Mouse (Mus musculus) forelimb bud, embryonic 11.5 days (tissue): ENCODE measurements around the gene Ing4.

Source experiments
- DNase-seq: peaks from one replicate; pipeline ENCODE4 v3.0.0-alpha.2; 2012; ENCODE audit warnings: low read depth, low spot score

Gene Ing4

DNA sequence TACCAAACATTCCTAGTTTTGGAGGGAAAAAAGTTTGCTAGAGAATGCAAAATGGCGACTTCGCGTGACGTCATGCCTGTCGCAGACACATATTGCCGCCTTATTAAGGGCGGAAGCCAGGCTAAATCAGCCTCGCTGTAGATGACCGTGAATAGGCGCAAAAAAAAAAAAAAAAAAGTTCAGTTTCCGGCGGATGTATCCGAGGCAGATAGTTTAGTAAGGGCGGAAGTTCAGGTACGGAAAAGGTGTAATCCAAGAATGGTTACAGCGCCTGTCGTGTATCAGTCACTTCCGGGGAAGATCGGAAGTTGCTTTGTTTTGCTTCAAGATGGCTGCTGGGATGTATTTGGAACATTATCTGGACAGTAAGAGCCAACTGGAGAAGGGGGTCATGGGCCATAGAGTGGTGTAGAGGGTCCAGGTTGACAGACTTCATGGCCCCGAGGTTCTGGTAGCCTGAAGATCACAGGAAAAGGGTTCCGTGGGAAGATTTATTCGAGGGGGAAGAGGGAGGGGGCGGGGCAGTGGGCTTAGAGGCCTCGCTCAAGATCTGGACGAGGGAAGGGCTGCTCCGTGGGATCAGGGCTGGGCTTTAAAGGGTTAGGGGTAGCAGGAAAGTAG is at the start of gene Ing4:
Gene Ing4 (plus strand): TSS at position 228 of the 621 bp plus-strand sequence.
- DNase-seq: peak; percentile 99

DNA sequence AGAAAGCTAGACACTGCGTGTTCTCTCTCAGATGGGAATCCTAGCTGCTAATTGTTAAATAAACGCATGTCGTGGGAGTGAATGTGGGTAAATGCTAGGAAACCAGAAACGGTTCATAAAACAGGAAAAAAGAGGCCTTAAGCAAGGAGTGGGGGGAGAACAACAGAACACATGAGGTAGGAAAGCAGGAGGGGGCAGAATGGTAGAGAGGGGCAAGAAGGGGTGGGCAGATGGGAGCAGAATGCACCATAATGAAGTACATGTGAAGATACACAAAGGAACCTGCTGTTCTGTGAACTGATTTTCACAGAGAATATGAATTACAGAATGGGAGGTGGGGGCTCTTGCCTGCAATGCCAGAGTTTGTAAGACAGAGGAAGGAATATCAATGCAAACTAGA is 47.3 kb upstream of the Ing4 start:
- no peak for DNase-seq

DNA sequence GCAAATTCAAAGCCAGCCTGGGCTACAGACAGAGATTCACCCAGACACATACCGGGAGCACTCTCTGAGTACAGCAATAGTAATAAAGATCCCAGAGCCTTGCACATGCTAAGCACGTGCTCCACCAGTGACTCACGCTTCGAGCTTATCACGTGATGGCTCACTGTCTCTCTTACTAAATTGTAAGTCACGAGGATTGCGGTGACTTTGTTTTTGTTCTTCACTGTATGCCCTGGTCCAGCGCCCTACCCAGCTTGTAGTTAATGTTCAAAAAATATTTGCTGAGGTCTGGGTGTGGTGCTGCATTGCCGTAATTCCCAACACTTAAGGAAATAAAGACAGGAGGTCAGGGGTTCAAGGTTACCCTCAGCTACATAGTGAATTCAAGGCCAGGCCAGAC is 46.2 kb upstream of the Ing4 start:
- DNase-seq: no peak

DNA sequence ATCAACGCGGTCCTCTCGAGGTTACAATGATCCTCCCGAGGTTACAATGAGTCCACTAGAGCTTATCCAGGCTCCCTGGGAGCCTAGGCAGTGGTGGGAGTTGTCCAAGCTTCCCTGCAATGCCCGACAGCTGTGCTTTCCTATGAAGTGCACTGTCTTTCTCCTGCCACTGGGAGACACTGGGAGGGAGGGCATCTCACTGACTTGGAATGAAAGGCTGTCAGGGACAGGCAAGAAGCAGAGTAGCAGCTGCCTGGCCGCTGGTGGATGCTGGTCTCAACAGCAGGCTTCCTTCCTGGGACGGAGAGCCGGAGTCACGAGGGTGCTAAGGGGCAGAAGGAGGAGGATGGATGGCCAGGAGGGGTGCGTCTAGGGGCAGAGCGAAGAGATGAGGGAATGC is 45.7 kb upstream of the Ing4 start:
- DNase-seq: no peak

DNA sequence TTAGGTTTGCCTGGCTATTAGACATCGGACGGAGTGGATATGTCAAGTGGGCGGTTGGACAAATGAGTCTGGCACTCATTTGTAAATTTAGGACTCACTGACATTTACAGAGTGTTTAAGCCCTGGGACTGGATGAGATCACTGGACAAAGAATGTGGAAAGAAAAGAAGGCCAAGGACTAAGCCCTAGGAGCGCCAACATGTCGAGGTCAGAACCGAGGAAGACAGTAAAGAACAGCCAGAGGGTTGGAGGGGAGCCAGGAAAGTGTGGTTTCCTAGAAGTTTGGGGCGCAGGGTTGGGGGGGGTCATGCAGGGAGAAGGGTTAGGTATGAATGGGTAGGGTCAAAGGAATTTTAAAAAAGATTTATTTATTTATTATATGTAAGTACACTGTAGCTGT is 44.3 kb upstream of the Ing4 start:
- no peak for DNase-seq

DNA sequence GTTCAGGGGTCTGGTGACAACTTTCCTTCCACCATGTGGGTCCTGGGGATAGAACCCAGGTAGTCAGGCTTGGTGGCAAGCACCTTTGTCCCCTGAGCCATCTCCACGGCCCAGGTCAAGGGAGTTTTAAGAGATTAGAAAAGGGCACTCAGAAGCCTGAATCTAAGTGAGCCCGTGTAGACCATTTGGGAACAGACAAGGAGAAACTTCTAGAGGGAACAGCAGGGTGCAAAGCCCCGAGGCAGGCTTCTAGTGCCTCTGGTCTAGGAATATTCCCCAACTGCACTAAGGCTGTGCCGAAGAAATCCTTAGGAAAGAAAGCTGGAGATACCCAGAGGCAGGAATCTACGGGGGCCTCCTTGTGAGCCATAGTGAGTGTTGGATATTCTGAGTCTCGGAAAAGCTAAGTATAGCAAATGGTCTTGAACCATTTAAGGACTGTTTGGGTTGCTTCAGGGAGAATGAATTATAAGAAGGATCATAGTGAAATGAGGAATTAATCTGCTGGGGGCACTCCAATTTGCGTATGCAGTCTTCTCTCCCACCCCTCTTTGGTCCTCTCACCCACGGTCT is 43.6 kb upstream of the Ing4 start:
- DNase-seq: no peak

DNA sequence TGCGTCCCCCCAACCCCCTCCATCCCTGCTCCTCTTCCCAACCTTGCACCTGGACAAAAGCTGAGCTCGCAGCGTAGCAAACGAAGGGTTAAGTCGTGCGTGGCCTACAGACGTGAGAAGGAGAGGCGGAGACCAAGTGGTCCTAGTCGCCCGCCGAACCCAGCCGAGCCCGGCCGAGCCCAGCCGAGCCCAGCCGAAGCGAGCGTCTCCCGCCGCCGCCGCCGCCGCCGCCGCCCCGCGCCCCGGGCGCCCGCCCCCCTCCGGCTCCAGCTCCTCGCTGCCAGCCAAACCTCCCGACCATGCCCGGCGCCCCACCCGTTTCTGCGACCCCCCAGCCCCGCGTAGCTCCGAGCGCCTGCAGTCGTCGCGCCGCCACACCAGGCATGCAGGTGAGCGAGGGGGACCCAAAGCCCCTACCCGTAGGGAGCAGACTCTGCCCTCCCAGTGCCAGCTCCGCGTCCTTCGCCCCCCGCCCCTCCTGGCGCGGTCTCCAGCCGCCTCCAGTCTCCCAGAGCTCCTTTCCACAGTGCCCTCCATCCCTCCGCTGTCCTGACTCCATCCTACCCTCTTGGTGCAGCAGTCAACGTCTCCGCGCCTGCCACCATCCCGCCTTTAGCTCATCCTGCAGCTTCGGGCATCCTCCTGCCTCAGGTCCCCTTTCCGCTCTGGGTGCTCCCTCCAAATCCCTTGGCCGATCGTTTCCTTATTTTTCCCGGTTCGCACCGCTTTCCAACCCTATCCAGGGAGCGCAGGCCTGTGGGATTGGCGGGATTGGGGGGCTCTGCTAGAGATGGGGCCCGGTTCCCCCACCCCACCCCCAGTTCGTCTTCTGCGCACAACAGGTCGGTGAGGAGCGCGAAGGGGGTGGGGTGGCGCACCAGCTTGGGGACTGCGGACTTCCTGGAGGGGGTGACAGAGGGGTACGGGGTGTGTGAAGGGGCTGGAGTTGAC is 42.7 kb upstream of the Ing4 start, which contains the start of gene Pianp:
Gene Pianp (plus strand): TSS at position 144 of the 951 bp plus-strand sequence.
- peak; percentile 52 for DNase-seq

DNA sequence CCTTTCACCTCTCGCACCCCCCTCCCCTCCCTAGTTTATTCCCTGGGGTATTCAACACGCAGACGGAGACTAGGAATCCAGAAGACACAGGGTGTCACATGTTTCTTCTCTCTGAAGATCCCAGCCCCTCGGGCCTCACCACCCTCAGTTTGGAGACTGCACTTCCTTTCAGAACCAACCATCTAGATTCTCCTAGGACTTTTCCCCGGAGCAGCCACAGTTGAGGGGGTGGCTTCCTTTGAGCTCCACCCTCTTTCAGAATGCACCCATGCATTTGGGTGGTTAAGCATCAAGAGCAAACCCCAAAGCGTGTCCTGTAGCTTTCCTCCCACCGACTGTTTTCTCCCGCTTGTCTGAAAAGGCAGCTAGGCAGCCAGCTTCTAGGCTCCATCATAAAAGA is 41.5 kb upstream of the Ing4 start:
- no peak for DNase-seq

DNA sequence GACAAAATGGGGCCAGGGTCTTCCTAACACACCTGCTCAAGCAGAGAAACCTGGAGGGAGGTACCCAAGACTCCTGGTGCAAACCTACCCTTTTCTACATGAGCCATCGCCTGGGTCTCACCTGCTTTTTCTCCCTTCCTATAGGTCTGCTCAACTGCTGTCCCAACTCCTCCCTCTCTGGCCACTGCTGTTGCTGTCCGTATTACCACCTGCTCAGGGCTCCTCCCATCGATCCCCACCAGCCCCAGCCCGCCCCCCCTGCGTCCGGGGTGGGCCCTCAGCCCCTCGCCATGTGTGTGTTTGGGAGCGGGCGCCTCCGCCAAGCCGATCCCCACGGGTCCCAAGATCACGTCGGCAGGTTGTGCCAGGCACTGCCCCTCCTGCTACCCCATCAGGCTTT is 40.5 kb upstream of the Ing4 start:
- no peak for DNase-seq

DNA sequence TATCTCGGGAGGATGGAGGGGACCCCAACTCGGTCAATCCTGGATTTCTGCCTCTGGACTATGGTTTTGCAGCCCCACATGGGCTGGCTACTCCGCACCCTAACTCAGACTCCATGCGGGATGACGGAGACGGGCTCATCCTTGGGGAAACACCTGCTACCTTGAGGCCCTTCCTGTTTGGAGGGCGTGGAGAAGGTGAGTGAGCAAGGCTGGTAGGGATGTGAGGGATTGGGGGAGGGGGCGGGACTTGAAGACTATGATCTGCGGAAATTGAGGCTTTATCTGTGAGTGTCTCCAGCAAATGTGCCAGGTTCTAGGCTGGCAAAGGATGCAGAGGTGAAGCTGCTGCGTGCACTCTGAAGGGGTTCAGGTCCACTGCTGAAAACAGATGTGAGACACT is 40.0 kb upstream of the Ing4 start:
- DNase-seq: no peak

DNA sequence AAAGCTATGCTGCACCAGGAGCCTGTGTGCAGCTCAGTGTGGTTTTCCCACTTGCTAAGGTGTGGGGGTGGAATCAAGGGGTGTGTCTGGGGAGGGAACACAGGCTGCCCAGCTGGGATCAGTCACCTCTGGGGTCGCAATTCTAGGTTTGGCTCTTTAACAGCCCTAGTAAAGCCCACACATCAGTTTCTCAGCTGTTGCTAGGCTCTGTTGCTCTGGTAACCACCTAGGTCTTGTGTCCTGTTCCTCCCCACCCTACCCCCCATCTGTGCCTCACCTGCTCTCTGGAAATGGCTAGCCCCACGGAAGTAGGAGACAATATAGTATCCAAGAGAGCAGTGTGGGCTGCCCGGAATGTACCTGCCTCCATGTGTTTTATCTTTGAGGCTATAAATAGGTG is 35.9 kb upstream of the Ing4 start:
- no peak for DNase-seq

DNA sequence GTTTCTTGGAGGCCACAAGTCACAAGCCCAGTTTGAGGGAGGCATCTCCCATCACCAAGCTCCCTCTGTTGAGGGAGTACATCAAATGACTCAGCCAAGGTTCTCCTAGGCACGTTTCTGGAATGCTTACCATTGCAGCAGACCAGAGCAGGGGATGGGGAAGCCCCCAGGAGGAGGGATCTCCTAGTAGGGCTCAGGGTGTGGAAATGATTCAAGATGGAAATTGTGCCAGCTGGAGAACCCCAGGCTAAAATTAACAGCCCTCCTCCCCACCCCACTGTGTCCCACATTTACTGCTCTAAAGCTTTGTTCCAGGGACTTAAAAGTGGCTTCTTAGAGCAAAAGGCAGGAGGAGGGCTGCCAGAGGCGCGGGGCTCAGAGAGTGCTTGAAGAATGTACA is 34.5 kb upstream of the Ing4 start:
- DNase-seq: no peak

DNA sequence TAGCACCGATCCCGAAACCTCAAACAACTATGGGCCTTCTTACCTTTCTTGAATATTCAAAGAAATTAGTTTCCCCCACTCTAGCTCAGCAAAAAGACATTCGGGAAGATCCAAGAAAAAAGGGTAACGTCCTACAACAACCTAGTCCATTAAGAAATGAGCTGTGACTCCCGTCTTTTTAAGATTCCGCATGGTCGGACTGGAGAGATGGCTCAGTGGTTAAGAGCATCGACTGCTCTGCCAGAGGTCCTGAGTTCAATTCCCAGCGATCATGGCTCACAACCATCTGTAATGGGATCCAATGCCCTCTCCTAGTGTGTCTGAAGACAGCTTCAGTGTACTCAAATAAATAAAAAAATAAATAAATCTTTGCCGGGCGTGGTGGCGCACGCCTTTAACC is 31.5 kb upstream of the Ing4 start:
- DNase-seq: no peak

DNA sequence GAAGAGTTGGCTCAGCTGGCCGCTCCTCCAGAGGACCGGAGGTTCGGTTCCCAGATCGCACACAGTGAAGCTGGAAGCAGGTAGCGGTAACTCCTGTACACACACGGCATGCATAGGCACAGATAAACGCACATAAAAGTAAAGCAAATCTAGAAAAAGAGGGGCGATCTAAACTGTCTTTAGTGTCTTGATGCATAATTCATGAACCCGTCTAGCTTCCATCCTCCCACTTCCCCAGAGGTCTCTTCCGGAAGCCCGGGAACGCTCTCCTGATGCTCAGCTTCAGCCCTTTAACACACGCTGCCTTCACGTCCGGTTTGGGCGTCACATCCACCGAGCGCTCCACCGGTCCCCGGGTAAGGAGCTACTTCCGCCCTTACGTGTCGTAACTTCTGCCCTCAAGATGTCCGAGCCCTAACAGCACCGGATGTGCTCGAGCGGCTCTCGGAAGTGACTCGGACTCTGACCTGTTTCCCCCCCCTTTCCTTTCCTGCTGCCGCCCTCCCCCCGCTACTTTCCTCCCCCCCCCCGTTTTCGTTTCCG is 30.9 kb upstream of the Ing4 start:
- peak; percentile 98 for DNase-seq

DNA sequence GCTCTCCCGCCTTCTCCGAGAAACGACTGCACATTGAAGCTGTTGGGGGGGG is 30.6 kb upstream of the Ing4 start, which contains the start of gene Zfp384:
Gene Zfp384 (plus strand): TSS at position 17 of the 52 bp plus-strand sequence.
- no peak for DNase-seq

DNA sequence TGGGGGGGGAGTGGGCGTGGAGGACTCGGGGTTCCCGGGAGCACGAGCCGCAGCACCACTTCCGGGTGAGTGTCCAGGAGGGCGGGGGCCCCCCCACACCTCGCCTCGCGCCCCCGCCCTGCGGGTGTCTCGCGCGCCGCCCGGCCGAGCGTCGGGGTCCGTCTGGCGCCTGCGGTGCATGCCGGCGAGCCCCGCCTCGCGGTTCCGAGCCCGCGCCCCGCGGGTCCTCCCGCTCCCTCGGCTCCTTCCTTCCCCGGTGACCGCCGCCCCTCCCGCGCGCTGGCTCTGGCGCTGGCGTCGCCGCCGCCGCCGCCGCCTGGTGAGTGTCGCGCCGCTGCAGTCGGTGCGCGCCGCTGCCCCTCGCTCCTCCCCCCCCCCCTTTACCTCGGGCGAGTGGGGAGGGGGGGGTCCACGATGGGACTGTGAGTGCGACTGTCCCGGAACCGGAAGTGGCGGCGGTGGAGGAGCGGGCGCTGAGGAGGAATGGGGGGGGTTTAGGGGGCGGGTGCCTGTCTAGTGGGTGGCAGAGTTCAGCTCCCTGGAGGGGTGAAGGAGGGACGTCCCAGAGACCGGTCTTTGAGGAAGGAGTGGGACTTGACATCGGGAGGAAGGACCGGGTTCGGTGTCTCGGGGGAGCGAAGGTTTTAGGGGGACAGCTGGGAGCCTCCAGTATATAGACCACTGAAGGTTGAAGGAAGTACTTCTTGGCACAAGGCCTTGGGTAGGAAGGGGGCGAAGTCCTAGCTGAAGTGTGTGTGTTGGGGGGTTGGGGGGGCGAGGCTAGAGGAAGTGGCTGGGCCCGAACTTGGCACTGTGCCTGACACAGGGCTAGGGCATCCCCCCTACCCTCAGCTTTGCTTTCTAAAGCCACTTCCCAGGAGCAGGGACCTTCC is 30.1 kb upstream of the Ing4 start:
- DNase-seq: peak; percentile 74

DNA sequence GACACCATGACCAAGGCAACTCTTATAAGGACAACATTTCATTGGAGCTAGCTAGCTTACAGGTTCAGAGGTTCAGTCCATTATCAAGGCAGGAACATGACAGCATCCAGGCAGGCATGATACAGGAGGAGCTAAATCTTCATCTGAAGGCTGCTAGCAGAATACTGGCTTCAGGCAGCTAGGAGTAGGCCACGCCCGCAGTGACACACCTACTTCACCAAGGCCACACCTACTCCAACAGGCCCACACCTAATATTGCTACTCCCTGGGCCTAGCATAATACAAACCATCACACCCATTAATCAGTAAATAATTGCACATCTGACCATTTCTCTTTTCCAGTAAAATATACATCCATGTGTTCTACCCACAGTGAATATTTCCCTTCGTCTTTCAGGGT is 21.9 kb upstream of the Ing4 start:
- no peak for DNase-seq

DNA sequence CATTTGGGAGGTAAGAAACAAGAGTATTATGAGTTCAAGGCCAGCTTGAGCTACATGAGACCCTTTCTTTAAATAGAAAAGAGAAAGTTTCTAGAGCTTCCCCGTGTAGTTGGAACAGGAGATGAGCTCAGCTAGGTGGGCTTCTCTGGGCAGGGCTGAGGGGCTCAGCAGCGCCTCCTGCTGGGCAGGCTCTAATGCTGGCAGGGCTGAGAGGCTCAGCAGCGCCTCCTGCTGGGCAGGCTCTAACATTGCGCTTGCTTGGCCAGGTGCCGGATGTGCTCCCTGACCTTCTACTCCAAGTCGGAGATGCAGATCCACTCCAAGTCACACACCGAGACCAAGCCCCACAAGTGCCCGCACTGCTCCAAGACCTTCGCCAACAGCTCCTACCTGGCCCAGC is 9.0 kb upstream of the Ing4 start:
- peak; percentile 55 for DNase-seq

DNA sequence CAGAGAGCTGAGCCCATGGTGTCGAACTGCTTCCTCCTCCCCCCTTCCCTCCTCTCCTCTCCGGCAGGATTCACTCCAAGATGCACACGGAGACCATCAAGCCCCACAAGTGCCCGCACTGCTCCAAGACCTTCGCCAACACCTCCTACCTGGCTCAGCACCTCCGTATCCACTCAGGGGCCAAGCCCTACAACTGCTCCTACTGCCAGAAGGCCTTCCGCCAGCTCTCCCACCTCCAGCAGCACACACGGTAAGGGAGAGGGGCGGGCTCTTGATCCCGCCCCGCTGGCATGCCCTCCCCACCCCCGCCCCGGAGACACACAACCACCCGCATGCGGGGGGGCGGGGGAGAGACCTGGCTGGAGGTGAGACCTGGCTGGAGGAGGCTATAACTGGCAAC is 8.0 kb upstream of the Ing4 start:
- no peak for DNase-seq

DNA sequence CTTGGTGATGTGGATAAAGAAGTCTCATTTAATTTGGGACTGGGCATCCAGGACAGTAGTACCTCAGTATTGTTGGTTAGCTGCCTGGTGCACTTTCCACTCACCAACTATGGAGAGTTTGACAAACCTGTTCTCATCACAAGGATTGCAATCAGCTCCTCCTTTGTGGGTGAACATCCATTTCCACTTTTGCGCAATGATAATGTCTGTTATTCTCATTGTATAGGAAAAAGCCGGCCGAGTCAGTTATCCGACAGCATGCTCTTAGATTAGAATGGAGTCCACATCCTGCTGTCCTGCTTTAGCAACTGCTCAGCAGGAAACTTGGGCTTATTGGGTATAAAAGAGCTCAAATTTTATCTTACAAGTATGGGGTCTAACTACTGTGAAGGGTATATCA is 894 bp upstream of the Ing4 start:
- DNase-seq: no peak

DNA sequence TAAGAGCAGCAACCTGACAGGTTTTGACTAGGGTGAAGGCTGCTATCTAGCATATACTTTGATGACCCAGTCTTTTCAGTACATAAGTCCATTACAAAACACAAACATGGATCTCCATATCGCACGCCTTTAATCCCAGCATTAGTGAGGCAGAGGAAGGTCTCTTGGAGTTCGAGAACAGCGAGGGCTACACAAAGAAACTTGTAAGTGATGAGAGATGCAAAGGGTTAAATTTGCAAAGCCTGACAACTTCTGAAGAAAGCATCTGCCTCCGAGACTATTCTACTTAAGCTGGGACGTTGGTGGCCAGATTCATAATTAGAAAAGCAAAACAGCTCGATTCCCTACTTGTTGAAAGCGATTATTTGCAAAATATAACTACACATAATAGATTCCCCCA is 429 bp upstream of the Ing4 start:
- DNase-seq: no peak

DNA sequence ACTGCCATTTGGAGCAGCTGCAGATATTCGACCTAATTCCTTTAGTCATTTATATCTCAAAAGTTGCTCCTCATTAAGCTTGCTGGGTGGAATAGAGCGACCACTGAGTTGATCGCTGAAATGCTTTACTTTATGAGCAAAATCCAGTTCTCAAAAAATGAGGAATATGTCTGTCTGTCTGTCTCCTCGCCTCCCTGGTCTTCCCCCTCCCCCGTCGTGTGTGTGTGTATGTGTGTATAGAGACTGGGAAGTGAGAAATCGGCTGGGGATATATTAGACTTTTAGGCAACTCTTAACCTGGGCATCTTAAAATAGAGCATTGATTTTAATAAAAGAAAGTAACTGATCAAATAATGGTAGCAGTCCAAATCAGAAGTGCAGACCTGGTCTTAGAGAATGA is 661 bp downstream of the Ing4 start:
- DNase-seq: no peak
